Mouse (Mus musculus) splenic B cell, adult 2 months (primary cell): Measurements from ENCODE around the gene Taf15.

ENCODE experiments used
- DNase-seq: peaks from one replicate; pipeline ENCODE4 v3.0.0-alpha.2; 2011; ENCODE audit warnings: low read depth, low spot score
- H3K27me3 ChIP-seq: 2 replicates; pipeline ENCODE4 v1.6.1; 2012; ENCODE audit warnings: mild to moderate bottlenecking, low read length, moderate library complexity, mixed read lengths; ENCODE audit not compliant: control insufficient read depth, poor library complexity, insufficient read depth, severe bottlenecking
- H3K36me3 ChIP-seq: 2 replicates; pipeline ENCODE4 v1.6.1; 2012; ENCODE audit warnings: mild to moderate bottlenecking, low read length, moderate library complexity, mixed read lengths; ENCODE audit not compliant: control insufficient read depth, poor library complexity, insufficient read depth, severe bottlenecking

Taf15 gene

DNA sequence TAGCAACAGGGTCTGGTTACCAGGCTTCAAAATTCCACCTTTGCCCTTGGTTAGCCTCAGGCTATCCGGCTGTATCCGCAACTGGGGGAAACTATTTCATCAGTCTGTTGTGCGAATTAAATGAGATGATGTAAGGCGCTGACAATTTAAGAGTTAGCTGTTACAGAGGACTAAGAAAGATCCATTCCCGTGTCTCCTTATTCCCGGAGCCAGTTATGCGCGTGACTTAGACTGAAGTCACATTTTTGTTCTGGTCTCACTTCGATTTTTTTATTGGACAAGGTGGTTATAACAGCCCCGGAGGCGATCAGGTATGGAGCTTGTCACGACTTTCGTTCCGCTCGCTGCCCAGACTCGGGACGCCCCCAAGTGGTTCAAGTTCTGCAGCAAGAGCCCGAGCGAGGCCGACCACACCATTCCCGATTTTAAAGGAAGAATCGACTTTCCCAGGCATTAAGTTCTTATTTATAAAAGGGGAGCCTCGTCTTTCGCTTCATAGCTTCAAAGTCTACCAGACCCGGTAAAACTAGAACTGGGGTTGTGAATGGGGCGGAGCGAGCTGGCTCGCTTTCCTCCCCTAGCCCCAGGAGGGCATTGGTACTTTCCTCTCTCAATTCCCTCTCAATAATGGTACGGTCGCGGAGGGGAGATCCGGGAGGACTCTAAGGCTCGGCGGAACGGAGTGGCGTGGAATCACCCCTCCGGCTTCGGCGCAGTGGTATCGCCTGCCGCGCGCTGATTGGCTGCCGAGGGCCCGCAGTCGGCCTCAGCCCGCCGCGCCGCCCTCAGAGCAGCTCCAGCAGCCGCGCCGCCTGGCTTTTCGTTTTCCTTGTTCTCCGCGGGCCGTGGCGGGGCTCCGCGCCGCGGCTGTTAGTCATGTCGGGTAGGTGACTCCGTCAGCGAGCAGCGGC, at the start of gene Taf15:
Gene Taf15 (plus strand): TSS at position 763 of the 911 bp plus-strand sequence.
- no peaks in the 10 kb centered on the region for H3K36me3 ChIP-seq
- DNase-seq: peak; percentile 99
- no peaks in the 10 kb centered on the region for H3K27me3 ChIP-seq

GRCm38 (mm10) chr11:83424681-83425080, 48.2 kb upstream of the Taf15 start:
- Histone ChIP-seq H3K36me3 (no peaks in the 10 kb centered on the region), H3K27me3 (no peaks in the 10 kb centered on the region)
- peak; percentile 81 for DNase-seq

GRCm38 (mm10) chr11:83426964-83427363, 45.9 kb upstream of the Taf15 start:
- no peaks in the 10 kb centered on the region for H3K27me3 ChIP-seq
- peak; percentile 36 for DNase-seq
- no peaks in the 10 kb centered on the region for H3K36me3 ChIP-seq

- Histone ChIP-seq H3K36me3 (no peaks in the 10 kb centered on the region), H3K27me3 (no peaks in the 10 kb centered on the region)
- DNase-seq: no peak
These were observed 43.5 kb upstream of the Taf15 start, which contains the start of gene Gas2l2 for GRCm38 (mm10) chr11:83429355-83429754. Gene Gas2l2, minus strand, starts transcription at chr11:83429455.

- no peaks in the 10 kb centered on the region for H3K36me3 ChIP-seq
- DNase-seq: no peak
- no peaks in the 10 kb centered on the region for H3K27me3 ChIP-seq
These were observed 40.4 kb upstream of the Taf15 start for GRCm38 (mm10) chr11:83432533-83432932.

- DNase-seq: no peak
These were observed 35.5 kb upstream of the Taf15 start, which contains the start of gene 1700020L24Rik for GRCm38 (mm10) chr11:83437377-83437776. Gene 1700020L24Rik, plus strand, starts transcription at chr11:83437677.

GRCm38 (mm10) chr11:83439426-83440060, 33.3 kb upstream of the Taf15 start:
- Histone ChIP-seq H3K36me3 (no peaks in the 10 kb centered on the region), H3K27me3 (no peaks in the 10 kb centered on the region)
- no peak for DNase-seq

More at GRCm38 (mm10) chr11:83437377-83437776, 35.5 kb upstream of the Taf15 start, which contains the start of gene 1700020L24Rik:
- no peaks in the 10 kb centered on the region for H3K36me3 ChIP-seq
- no peaks in the 10 kb centered on the region for H3K27me3 ChIP-seq

DNA sequence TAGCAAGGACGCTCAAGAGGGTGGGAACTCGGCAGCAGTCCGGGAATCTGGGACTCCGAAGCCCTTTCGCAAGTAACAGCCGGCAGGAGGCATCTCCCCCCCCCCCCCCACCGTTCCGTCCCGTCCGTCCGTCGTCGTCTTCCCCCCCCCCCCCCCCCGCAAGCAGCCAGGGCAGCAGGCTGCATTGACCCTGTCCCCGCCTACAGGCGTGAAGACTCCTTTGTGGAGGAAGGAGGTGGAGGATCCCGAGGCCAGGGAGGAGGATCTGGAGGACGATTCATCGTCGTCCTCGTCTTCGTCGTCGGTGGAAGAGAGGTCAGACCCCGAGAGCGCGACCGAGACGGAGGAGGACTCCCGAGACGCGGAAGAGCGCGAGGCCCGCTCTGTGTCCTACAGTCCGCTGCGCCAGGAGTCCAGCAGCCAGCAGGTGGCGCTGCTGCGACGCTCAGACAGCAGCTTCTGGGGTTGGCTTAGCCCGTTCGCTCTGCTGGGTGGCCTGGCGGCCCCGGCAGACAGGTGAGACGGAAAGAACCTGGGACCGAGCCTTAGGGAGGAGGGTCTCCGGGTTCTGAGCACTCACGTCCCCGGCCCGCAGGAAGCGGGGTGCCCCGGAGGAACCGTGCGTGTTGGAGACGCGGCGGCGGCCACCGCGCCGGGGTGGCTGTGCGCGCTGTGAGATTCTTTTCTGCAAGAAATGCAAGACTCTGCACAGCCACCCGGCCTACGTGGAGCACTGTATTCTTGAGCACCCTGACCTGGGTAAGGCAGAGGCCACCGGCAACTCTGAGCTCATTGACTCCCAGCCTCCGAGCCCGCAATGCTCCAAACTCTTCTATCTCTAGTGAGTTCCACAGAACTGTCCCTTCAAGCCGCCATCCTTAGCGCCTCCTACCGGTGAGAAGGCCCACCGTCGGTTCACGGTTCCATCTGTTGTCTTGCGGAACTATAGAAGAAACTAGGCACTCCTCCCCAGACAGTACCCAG, 32.5 kb upstream of the Taf15 start:
- no peaks in the 10 kb centered on the region for H3K36me3 ChIP-seq
- peak; percentile 97 for DNase-seq
- no peaks in the 10 kb centered on the region for H3K27me3 ChIP-seq

DNA sequence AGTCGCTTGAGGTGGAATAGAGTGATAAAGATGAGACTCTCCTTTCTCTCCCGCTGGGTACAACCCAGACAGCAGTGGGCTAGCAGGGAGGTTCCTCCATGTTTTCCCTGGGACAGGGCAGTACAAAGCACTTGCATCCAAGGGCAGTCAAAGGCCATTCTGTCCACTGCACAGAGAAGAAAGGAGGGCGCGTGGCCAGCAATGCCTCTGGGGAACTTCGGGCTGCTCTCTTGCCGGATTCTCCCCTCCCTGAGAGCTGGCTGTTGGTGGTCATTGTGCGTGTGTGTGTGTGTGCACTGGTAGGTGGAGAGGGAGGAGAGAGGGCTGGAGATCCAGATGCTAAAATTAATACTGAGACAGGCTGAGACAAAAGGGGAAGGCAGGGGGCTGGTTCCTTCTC, 31.7 kb upstream of the Taf15 start:
- no peaks in the 10 kb centered on the region for H3K27me3 ChIP-seq
- no peak for DNase-seq
- H3K36me3 ChIP-seq: no peaks in the 10 kb centered on the region

- Histone ChIP-seq H3K27me3 (no peaks in the 10 kb centered on the region), H3K36me3 (no peaks in the 10 kb centered on the region)
- peak; percentile 74 for DNase-seq
These were observed 30.2 kb upstream of the Taf15 start for GRCm38 (mm10) chr11:83442596-83443267.

DNA sequence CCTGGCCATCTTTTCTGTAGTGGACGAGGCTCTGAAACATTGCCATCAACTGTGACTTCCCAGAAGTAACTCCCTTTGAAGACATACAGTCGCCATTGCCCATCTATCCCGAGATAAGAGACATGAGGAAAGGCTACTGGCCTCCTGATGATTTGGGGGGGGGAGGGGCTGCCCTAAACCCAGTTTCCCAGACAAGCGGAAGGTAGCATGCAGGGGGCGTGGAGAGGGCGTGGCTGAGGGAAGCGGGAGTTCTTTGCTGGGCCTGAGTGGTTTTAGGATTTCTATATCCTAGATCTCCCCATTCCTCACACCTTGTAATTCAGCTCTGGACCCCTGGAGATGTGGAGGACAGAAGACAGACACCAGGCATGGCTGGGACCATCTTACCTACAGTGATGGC, 29.1 kb upstream of the Taf15 start:
- no peaks in the 10 kb centered on the region for H3K36me3 ChIP-seq
- DNase-seq: no peak
- no peaks in the 10 kb centered on the region for H3K27me3 ChIP-seq

GRCm38 (mm10) chr11:83445001-83445400, 27.9 kb upstream of the Taf15 start:
- no peaks in the 10 kb centered on the region for H3K27me3 ChIP-seq
- H3K36me3 ChIP-seq: no peaks in the 10 kb centered on the region
- DNase-seq: peak; percentile 63

DNA sequence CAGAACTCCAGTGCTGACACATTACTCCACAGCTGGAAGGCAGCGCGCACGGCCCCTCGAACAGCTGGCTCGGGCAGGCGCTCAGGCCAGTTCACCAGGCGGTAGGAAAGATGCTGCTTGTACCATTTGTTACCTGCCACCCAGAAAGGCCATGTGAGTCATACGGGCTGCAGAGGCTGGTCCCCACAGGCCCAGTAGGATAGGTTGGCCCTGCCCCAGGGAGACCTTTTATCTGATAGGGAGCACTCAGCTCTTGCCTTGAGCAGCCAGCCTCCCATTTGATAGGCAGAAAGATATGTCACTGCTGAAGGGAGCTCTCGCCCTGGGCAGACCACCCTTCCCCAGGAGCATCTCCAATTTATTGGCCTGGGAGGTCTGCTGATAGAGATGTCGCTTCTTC, 25.3 kb upstream of the Taf15 start:
- Histone ChIP-seq H3K36me3 (no peaks in the 10 kb centered on the region), H3K27me3 (no peaks in the 10 kb centered on the region)
- DNase-seq: no peak
